Mouse (Mus musculus): ENCODE results near the gene Noct.

- no peak for TF ChIP-seq CTCF (IDR thresholded peaks at IDR 0.05; ENCODE audit: low read depth)
- TF ChIP-seq EP300 (IDR thresholded peaks at IDR 0.05; ENCODE audit: low read depth) = no peak
Observed at GRCm38 (mm10) chr3:51247704-51248103, 23.5 kb downstream of the Noct start.

Data from heart, postnatal 0 days (tissue).